Mouse (Mus musculus) heart, embryonic 14.5 days (tissue): Measurements from ENCODE around the gene Lmln. TPM values are rescaled to one million over a fixed set of nuclear protein-coding genes. Genes with fewer than 3 reads are reported as not detected.

Source experiments
- ATAC-seq: fragments of 200-750 bp; cut with Nextera tagmentation; 2 replicates; pipeline ENCODE4 v1.8.0; 2017; ENCODE audit warnings: low read depth, moderate TSS enrichment; ENCODE audit not compliant: insufficient number of reproducible peaks, insufficient read depth, low FRiP score
- H3K27ac ChIP-seq, 2 experiments: fragments of 200-500 bp in 1 of 2; fragments of 300-500 bp in 1 of 2; sonication (generic) in 1 of 2; replicated peaks in 1 of 2; 2 replicates each; pipeline ENCODE4 v1.5.1; 2012 to 2014; ENCODE audit warnings: low read depth in 2 of 2, low read length in 2 of 2, control low read depth in 1 of 2, mild to moderate bottlenecking in 1 of 2, mixed read lengths in 1 of 2; ENCODE audit not compliant: control insufficient read depth in 1 of 2, insufficient read depth in 1 of 2
- H3K27me3 ChIP-seq: fragments of 300-500 bp; sonication (generic); 2 replicates; pipeline ENCODE4 v1.6.1; 2014; ENCODE audit warnings: mild to moderate bottlenecking, low read length, control low read depth; ENCODE audit not compliant: control insufficient read depth, insufficient read depth
- H3K36me3 ChIP-seq: fragments of 300-500 bp; sonication (generic); 2 replicates; pipeline ENCODE4 v1.6.1; 2014; ENCODE audit warnings: mild to moderate bottlenecking, control low read depth, low read length, mixed read lengths; ENCODE audit not compliant: control insufficient read depth, insufficient read depth
- H3K4me1 ChIP-seq, 2 experiments: fragments of 200-500 bp in 1 of 2; fragments of 300-500 bp in 1 of 2; sonication (generic) in 1 of 2; 2 replicates each; pipeline ENCODE4 v1.6.1; 2012 to 2014; ENCODE audit warnings: low read length in 2 of 2, control low read depth in 1 of 2, mixed read lengths in 1 of 2; ENCODE audit not compliant: control insufficient read depth in 2 of 2, insufficient read depth in 2 of 2
- H3K4me2 ChIP-seq: fragments of 300-500 bp; sonication (generic); 2 replicates; pipeline ENCODE4 v1.6.1; 2014; ENCODE audit warnings: mild to moderate bottlenecking, low read length
- H3K4me3 ChIP-seq, 2 experiments: fragments of 200-500 bp in 1 of 2; fragments of 300-500 bp in 1 of 2; sonication (generic) in 1 of 2; 2 replicates each; pipeline ENCODE4 v1.5.1; 2012 to 2014; ENCODE audit warnings: low read length in 2 of 2, mild to moderate bottlenecking in 2 of 2, control low read depth in 1 of 2, low read depth in 1 of 2, moderate library complexity in 1 of 2; ENCODE audit not compliant: control insufficient read depth in 1 of 2, insufficient read depth in 1 of 2
- H3K9ac ChIP-seq: fragments of 300-500 bp; sonication (generic); 2 replicates; pipeline ENCODE4 v1.6.1; 2014; ENCODE audit warnings: mild to moderate bottlenecking, low read length
- H3K9me3 ChIP-seq: fragments of 300-500 bp; sonication (generic); 2 replicates; pipeline ENCODE4 v1.6.1; 2016; ENCODE audit warnings: low read length, control low read depth; ENCODE audit not compliant: control insufficient read depth
- WGBS: fragments of 180-500 bp; shearing (Covaris S2); extraction: QIAGEN DNeasy Blood & Tissue Kit; methylation state at CpG from one replicate; pipeline ENCODE4 v1.1.7; 2014; 5-methylcytosine and 5-hydroxymethylcytosine counted together
- polyA plus RNA-seq: library from polyadenylated mRNA; unstranded; fragments of >200 nt; fragmentation: Nextera tagmentation; extraction: Ambion mirVana; gene quantifications from 2 replicates; pipeline ENCODE4 v1.2.1, GENCODE M21; 2014

Lmln gene
- polyA plus RNA-seq, 1 experiment from 2014 or later = 4.7 TPM

DNA sequence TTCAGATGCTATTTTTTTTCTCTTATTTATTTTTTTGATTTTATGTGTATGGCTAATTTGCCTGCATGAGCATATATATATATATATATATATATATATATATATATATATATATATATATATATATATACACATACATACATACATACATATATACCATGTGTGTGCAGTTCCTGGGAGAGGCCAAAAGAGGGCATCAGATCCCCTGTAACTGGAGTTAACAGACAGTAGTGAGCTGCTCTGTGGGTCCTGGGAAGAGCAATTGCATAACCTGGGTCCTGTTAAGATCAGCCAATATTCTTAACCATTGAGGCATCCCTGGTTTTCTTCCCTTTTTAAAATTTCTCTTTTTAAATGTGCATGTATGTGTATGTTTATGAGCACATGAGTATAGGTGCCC, 8.6 kb downstream of the Lmln start:
- no peaks in the 10 kb centered on the region for H3K4me1 ChIP-seq
- H3K9me3 ChIP-seq = no peaks in the 10 kb centered on the region
- no peak overlapping the region for H3K4me2 ChIP-seq
- peaks cover 55% of the 10 kb centered on the region for H3K36me3 ChIP-seq
- H3K27me3 ChIP-seq = no peaks in the 10 kb centered on the region
- no peak overlapping the region for H3K9ac ChIP-seq
- H3K4me3 ChIP-seq = no peak overlapping the region
- no peak overlapping the region for H3K27ac ChIP-seq
- no peak for ATAC-seq

DNA sequence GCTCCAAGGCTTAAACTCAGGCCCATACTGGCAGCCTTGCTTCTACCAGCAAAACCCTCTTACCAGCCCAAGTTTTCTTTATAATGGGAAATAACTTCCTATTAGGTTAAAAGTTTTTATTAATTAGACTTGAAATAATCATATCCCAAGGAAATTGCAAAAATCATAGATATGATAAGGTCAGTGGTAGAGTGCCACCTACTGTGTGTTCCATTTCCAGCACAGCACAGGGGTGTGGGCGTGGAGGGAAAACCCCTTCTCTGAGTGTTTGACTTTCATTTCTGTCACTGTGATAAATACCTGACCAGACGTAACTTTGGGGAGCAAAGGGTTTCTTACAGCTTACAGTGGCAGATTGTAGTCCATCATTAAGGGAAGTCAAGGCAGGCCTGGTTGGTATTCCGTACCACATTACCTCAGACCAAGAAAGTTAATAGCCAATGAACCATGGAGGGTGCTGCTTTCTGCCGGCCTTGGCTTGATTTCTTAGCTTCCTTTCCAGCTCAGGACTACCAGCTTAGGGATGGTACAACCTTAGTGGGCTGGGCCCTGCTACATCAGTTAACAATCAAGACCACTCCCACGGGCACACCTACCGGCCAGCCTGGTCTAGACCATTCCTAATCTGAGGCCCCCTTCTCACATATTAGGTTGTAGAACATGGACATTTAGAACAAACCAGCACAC, 10.7 kb downstream of the Lmln start:
- Histone ChIP-seq H3K4me2 (no peak overlapping the region), H3K9me3 (no peaks in the 10 kb centered on the region), H3K4me3 (no peak overlapping the region), H3K9ac (no peak overlapping the region), H3K27me3 (no peaks in the 10 kb centered on the region), H3K27ac (no peak overlapping the region), H3K4me1 (no peaks in the 10 kb centered on the region), H3K36me3 (peaks cover 45% of the 10 kb centered on the region)
- WGBS = 88% methylated on average over 6 of the region's 6 CpGs
- no peak for ATAC-seq

DNA sequence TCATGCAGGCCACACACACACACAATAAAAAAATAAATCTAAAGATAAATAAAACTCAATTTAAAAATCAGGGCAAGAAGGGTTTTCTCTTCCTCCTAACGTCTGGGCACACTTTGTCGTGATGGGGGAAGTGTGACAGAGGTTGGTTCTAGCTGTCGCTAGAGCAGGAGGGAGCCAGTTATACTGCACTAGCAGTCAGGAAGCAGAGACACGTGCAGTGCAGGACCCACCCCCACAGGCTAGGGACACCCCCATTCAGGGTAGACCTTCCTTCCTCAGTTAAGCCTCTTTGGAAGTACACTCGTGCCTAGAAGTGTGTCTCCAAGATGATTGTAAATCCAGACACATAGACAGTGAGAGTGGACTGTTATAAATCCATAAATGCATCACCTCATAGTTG, 12.6 kb downstream of the Lmln start:
- H3K4me1 ChIP-seq = no peaks in the 10 kb centered on the region
- peaks cover 29% of the 10 kb centered on the region for H3K36me3 ChIP-seq
- 71% methylated on average over 5 of the region's 5 CpGs for WGBS
- H3K27me3 ChIP-seq = no peaks in the 10 kb centered on the region
- no peak overlapping the region for H3K4me2 ChIP-seq
- H3K27ac ChIP-seq = no peak overlapping the region
- no peak for ATAC-seq
- no peaks in the 10 kb centered on the region for H3K9me3 ChIP-seq
- no peak overlapping the region for H3K9ac ChIP-seq
- H3K4me3 ChIP-seq = no peak overlapping the region

DNA sequence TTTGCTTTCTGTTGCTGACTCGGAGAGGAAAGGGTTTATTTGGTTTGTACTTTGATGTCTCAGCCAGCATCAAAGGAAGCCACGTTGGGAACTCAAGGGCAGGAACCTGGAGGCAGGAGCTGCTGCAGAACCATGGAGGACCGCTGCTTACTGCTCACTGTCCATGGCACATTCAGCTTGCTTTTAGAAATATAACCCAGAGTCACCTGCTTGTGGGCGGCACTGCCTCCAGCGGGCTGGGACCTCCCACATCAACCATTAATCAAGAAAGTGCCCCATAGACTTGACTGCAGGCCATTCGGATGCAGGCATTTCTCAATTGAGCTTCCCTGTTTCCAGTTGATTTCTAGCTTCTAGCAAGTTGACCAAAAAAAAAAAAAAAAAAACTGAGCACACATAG, 13.8 kb downstream of the Lmln start:
- 72% methylated on average over 6 of the region's 6 CpGs for WGBS
- no peak overlapping the region for H3K4me2 ChIP-seq
- no peaks in the 10 kb centered on the region for H3K9me3 ChIP-seq
- H3K4me3 ChIP-seq = no peak overlapping the region
- H3K36me3 ChIP-seq = peaks cover 27% of the 10 kb centered on the region
- no peak overlapping the region for H3K9ac ChIP-seq
- H3K27ac ChIP-seq = no peak overlapping the region
- no peaks in the 10 kb centered on the region for H3K27me3 ChIP-seq
- H3K4me1 ChIP-seq = no peaks in the 10 kb centered on the region
- ATAC-seq = no peak

DNA sequence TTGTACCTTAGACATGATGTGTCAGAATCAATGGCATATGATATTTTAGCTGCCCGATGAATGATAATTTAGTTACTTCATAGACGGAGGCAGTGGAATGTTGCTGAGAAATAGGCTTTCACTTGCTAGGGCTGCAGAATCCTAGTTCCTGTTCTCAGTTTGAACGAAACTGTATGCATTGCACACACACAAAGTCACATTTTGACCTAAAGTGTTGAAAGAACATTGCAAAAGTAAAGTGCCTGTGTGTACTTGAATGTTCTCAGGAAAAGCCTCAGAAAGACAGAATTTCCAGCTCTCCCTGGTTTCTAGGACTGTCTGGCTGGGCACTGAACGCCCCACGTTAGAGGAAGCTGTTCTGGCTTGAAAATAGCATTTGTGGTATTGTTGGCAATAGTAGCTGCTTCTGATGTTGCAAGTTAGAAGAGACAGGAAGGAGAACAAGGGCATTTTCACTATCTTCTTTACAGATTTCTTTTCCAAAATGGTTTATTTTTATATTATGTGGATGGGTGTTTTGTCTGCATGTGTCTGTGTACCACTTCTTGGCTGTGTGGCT, 14.8 kb downstream of the Lmln start:
- H3K27me3 ChIP-seq = no peaks in the 10 kb centered on the region
- no peak overlapping the region for H3K9ac ChIP-seq
- H3K4me1 ChIP-seq = no peaks in the 10 kb centered on the region
- no peak for ATAC-seq
- H3K36me3 ChIP-seq = peaks cover 27% of the 10 kb centered on the region
- H3K4me3 ChIP-seq = no peak overlapping the region
- no peak overlapping the region for H3K4me2 ChIP-seq
- 85% methylated on average over 5 of the region's 5 CpGs for WGBS
- no peak overlapping the region for H3K27ac ChIP-seq
- no peaks in the 10 kb centered on the region for H3K9me3 ChIP-seq

DNA sequence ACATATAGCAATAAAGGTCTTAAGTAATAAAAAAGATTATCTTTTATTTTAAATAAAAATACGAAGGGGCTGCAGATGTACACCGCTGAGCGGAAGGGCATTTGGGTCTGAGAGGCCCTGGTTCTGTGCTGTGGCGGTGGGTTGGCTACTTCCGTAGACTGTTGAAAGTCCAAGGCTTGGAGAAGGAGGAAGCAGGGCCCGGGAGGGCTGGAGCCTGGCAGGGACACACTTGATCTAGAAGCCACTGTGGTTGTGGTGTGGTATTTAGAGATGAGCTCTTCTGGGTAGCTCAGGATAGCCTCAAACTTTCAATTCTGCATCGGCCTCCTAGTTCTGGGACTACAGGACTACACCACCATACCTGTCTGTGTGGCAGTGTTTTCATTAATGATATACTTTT, 17.7 kb downstream of the Lmln start:
- Histone ChIP-seq H3K9ac (no peak overlapping the region), H3K36me3 (peaks cover 24% of the 10 kb centered on the region), H3K27ac (no peak overlapping the region), H3K4me1 (no peaks in the 10 kb centered on the region), H3K9me3 (no peaks in the 10 kb centered on the region), H3K27me3 (no peaks in the 10 kb centered on the region), H3K4me3 (no peak overlapping the region), H3K4me2 (no peak overlapping the region)
- WGBS = 91% methylated on average over 7 of the region's 7 CpGs
- ATAC-seq = no peak

DNA sequence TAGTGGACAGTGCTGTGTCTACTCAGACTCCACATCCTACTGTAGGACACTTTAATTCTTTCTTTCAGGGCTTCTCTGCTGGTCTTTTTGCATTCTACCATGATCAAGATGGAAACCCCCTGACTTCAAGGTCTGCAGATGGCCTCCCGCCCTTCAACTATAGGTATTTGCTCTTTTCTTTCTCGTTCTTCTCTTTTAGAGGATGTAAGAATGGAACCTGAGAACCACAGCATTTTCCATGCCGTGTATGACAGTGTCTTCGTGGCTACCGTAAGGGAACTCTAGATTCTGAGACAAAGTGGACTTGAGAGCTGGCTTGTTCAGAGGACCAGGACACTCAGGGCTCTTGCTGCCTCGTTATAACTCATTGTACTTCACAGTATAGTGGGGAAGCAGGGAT, 20.6 kb downstream of the Lmln start:
- ATAC-seq = no peak

DNA sequence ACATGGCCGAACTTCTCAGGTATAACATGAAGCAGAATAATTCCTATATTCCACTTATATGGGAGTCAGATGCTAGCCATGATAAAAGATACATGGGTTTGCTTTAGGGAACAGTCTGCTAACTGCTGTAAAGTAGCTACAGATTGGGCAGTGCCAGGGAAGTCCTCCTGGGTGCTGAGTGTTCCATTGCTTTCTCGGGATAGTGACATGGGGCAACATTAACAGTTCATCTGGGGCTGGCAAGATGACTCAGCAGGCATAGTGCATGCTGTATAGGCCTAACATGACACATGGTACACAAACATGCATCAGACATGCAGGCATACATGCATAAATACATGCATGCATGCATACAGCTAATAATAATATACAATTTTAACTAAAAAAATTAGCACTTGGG, 21.7 kb downstream of the Lmln start:
- H3K36me3 ChIP-seq = peaks cover 19% of the 10 kb centered on the region
- H3K4me1 ChIP-seq = no peaks in the 10 kb centered on the region
- no peak overlapping the region for H3K4me2 ChIP-seq
- no peaks in the 10 kb centered on the region for H3K9me3 ChIP-seq
- no peak overlapping the region for H3K9ac ChIP-seq
- H3K4me3 ChIP-seq = no peak overlapping the region
- 80% methylated on average over 2 of the region's 2 CpGs for WGBS
- no peak for ATAC-seq
- H3K27ac ChIP-seq = no peak overlapping the region
- no peaks in the 10 kb centered on the region for H3K27me3 ChIP-seq

More for the DNA sequence above, 20.6 kb downstream of the Lmln start:
- Histone ChIP-seq H3K9ac (no peak overlapping the region), H3K9me3 (no peaks in the 10 kb centered on the region), H3K4me1 (no peaks in the 10 kb centered on the region), H3K36me3 (peaks cover 19% of the 10 kb centered on the region), H3K4me3 (no peak overlapping the region), H3K27ac (no peak overlapping the region), H3K4me2 (no peak overlapping the region), H3K27me3 (no peaks in the 10 kb centered on the region)
- 89% methylated on average over 6 of the region's 6 CpGs for WGBS
